Mouse (Mus musculus): ENCODE results near the gene Klf13. TPM values are rescaled to one million over a fixed set of nuclear protein-coding genes. Genes with fewer than 3 reads are reported as not detected.

Klf13 gene
- total and polyA plus RNA-seq, 3 experiments = 1.7 to 9.7 (median 3.7) TPM

- Histone ChIP-seq H3K27ac (ENCODE audit: insufficient read depth, low read depth) (peak overlapping the region; percentile 88), H3K4me3 (replicated peaks in 1 of 3; ENCODE audit: low read depth in 2 of 3, low read length in 2 of 3, poor library complexity in 1 of 3) (peak overlapping the region; percentile 77 to 93 (median 79)), H3K36me3 (replicated peaks in 1 of 2; ENCODE audit: control insufficient read depth in 1 of 2, insufficient read depth in 1 of 2, low read length in 1 of 2) (peaks cover 0 to 3% of the 10 kb centered on the region in 2 experiments), H3K9me3 (replicated peaks; ENCODE audit: low read length) (no peaks in the 10 kb centered on the region), H3K4me1 (ENCODE audit: control insufficient read depth in 1 of 2, insufficient read depth in 2 of 2) (peaks cover 15 to 46% of the 10 kb centered on the region in 2 experiments), H3K27me3 (replicated peaks) (peaks cover 6% of the 10 kb centered on the region), H3K4me2 (ENCODE audit: insufficient read depth, low read depth, poor library complexity, severe bottlenecking) (peak overlapping the region; percentile 55), H3K9ac (ENCODE audit: insufficient read depth, low read depth) (peak overlapping the region; percentile 67), H3K79me2 (replicated peaks; ENCODE audit: control insufficient read depth, extremely low read depth, insufficient read depth, poor library complexity, severe bottlenecking) (peaks cover 9% of the 10 kb centered on the region)
- dilution Hi-C loops (cut with MboI; ENCODE audit: extremely low pct_ligation_motif_present, extremely low pct_unique_long_range_greater_than_20kb, low sequenced_read_pairs) = no loop called here
- DNase-seq (ENCODE audit: extremely low read depth) = peak; percentile 58
- TF ChIP-seq JUND (conservative IDR thresholded peaks at IDR 0.05; ENCODE audit: low read depth, low read length) (no peak), CTCF (conservative IDR thresholded peaks at IDR 0.05 in 1 of 2, IDR thresholded peaks at IDR 0.05 in 1 of 2; ENCODE audit: low read depth in 2 of 2, low read length in 2 of 2) (peak in 1 of 2 experiments; percentile 13; a peak in 1 of 4 replicates), POLR2A (IDR thresholded peaks at IDR 0.05; ENCODE audit: low read depth, low read length) (0 out of 2 replicates have a peak, but pooled peaks have one; percentile 11), MAZ (IDR thresholded peaks at IDR 0.05; ENCODE audit: low read depth, low read length) (peak; percentile 71; the same call in 1 of the 2 replicates), BHLHE40 (IDR thresholded peaks at IDR 0.05; ENCODE audit: low read depth, low read length) (peak; percentile 47), ZNF384 (IDR thresholded peaks at IDR 0.05; ENCODE audit: low read depth, low read length) (no peak), MEF2A (IDR thresholded peaks at IDR 0.05; ENCODE audit: borderline replicate concordance, low read depth, low read length) (no peak), ELF1 (IDR thresholded peaks at IDR 0.05; ENCODE audit: low read depth, low read length) (peak; percentile 10; the same call in 1 of the 2 replicates), MAX (IDR thresholded peaks at IDR 0.05; ENCODE audit: low read length) (peak; percentile 46; the same call in 1 of the 2 replicates), NRF1 (IDR thresholded peaks at IDR 0.05; ENCODE audit: low read depth, low read length) (peak; percentile 39; the same call in 1 of the 2 replicates), SIN3A (IDR thresholded peaks at IDR 0.05; ENCODE audit: low read length) (no peak; the same call in 1 of the 2 replicates)
- in situ Hi-C loops (cut with MboI; ENCODE audit: low pct_ligation_motif_present, low pct_unique_long_range_greater_than_20kb, low sequenced_read_pairs) = no loop called here
Measured at GRCm38 (mm10) chr7:63937236-63938065, 1.3 kb downstream of the Klf13 start.

- peak overlapping the region; percentile 64 for H3K9ac ChIP-seq (ENCODE audit: insufficient read depth, low read depth)
- peak overlapping the region; percentile 21; the same call in 1 of the 2 replicates for H3K4me2 ChIP-seq (ENCODE audit: insufficient read depth, low read depth, poor library complexity, severe bottlenecking)
- dilution Hi-C loops (cut with MboI; ENCODE audit: extremely low pct_ligation_motif_present, extremely low pct_unique_long_range_greater_than_20kb, low sequenced_read_pairs) = no loop called here
- peaks cover 15 to 47% of the 10 kb centered on the region in 2 experiments for H3K4me1 ChIP-seq (ENCODE audit: control insufficient read depth in 1 of 2, insufficient read depth in 2 of 2)
- peaks cover 9% of the 10 kb centered on the region for H3K79me2 ChIP-seq (replicated peaks; ENCODE audit: control insufficient read depth, extremely low read depth, insufficient read depth, poor library complexity, severe bottlenecking)
- H3K4me3 ChIP-seq (replicated peaks in 1 of 3; ENCODE audit: low read depth in 2 of 3, low read length in 2 of 3, poor library complexity in 1 of 3) = peak overlapping the region; percentile 77 to 93 (median 79)
- H3K36me3 ChIP-seq (replicated peaks in 1 of 2; ENCODE audit: control insufficient read depth in 1 of 2, insufficient read depth in 1 of 2, low read length in 1 of 2) = peaks cover 0 to 3% of the 10 kb centered on the region in 2 experiments
- no peak for TF ChIP-seq SMC3 (IDR thresholded peaks at IDR 0.05; ENCODE audit: low read depth, low read length)
- TF ChIP-seq SIN3A (IDR thresholded peaks at IDR 0.05; ENCODE audit: low read length) = no peak; the same call in 1 of the 2 replicates
- peak; percentile 57 for TF ChIP-seq BHLHE40 (IDR thresholded peaks at IDR 0.05; ENCODE audit: low read depth, low read length)
- no peak for TF ChIP-seq CTCF (conservative IDR thresholded peaks at IDR 0.05 in 1 of 2, IDR thresholded peaks at IDR 0.05 in 1 of 2; ENCODE audit: low read depth in 2 of 2, low read length in 2 of 2)
- no peak for TF ChIP-seq ZNF384 (IDR thresholded peaks at IDR 0.05; ENCODE audit: low read depth, low read length)
- TF ChIP-seq CHD1 (IDR thresholded peaks at IDR 0.05; ENCODE audit: low read depth, low read length) = 0 out of 2 replicates have a peak, but pooled peaks have one; percentile 12
- peaks cover 6% of the 10 kb centered on the region for H3K27me3 ChIP-seq (replicated peaks)
- no peaks in the 10 kb centered on the region for H3K9me3 ChIP-seq (replicated peaks; ENCODE audit: low read length)
- DNase-seq (ENCODE audit: extremely low read depth) = peak; percentile 34
- H3K27ac ChIP-seq (ENCODE audit: insufficient read depth, low read depth) = peak overlapping the region; percentile 71
- in situ Hi-C loops (cut with MboI; ENCODE audit: low pct_ligation_motif_present, low pct_unique_long_range_greater_than_20kb, low sequenced_read_pairs) = no loop called here
Measured at GRCm38 (mm10) chr7:63936986-63937235, 1.8 kb downstream of the Klf13 start.

All from CH12.LX (cell line).